ENCODE assay signal across 1 mouse cellular context in the genomic region with DNA sequence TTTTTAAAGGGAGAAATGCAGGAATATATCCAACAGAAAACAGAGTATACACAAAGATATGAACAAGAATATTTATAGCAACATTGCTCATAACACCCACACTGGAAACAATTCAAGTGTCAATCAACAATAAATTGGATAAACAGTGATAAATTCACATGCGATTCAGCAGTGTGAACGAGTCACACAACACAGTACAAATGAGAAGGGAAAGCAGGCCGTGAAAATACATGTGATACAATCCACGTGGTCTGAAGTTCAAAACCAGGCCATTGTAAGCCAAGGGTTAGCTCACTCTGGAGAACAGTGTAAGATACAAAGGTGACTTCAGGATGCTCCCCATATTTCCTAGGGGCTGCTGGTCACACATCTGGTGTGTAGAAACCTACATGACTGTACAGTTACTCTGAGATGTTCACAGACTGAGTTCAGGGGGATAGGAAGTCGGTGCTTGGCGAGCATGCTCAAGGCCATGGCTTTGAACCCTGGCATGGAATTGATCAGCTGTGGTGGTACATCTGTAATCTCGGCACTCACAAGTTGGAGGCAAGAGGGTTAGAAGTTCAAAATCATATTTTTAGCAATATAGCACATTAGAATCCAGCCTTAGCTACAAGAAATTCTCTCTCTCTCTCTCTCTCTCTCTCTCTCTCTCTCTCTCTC.
TF ChIP-seq lines count a peak whose summit lies in the region.

No protein-coding gene starts in this region.

TF ChIP-seq in MEL, 35 proteins besides CTCF, POLR2A, EP300 and RAD21:
- TF ChIP-seq TCF12 (IDR thresholded peaks at IDR 0.05; ENCODE audit: low read depth, low read length) (no peak), NELFE (IDR thresholded peaks at IDR 0.05; ENCODE audit: low read depth, low read length) (no peak), ZKSCAN1 (IDR thresholded peaks at IDR 0.05; ENCODE audit: low read depth, low read length) (no peak), JUND (IDR thresholded peaks at IDR 0.05; ENCODE audit: low read depth, low read length) (0 out of 2 replicates have a peak, but pooled peaks have one; percentile 35), KAT2A (conservative IDR thresholded peaks at IDR 0.05; ENCODE audit: low read depth, low read length) (no peak), ZMIZ1 (IDR thresholded peaks at IDR 0.05; ENCODE audit: low read depth, low read length) (no peak), RCOR1 (IDR thresholded peaks at IDR 0.05; ENCODE audit: low read depth, low read length) (peak; percentile 59), NRF1 (IDR thresholded peaks at IDR 0.05; ENCODE audit: insufficient read depth, low read depth, low read length, poor library complexity, severe bottlenecking) (peak; percentile 51; the same call in 1 of the 2 replicates), ETS1 (IDR thresholded peaks at IDR 0.05; ENCODE audit: low read depth, low read length) (peak; percentile 32; the same call in 1 of the 2 replicates), GATA1 (IDR thresholded peaks at IDR 0.05; ENCODE audit: low read depth, low read length) (no peak), MAFK (IDR thresholded peaks at IDR 0.05; ENCODE audit: borderline replicate concordance, low read depth, low read length) (no peak), MEF2A (IDR thresholded peaks at IDR 0.05; ENCODE audit: extremely low read depth, insufficient replicate concordance, low read depth, low read length, poor library complexity, severe bottlenecking) (no peak), UBTF (IDR thresholded peaks at IDR 0.05; ENCODE audit: borderline replicate concordance, insufficient read depth, low read depth, low read length) (no peak)
